Mouse (Mus musculus): ENCODE data around the gene Fgd6. TPM values are rescaled to one million over a fixed set of nuclear protein-coding genes. Genes with fewer than 3 reads are reported as not detected.

Gene Fgd6
- 1 to 10 TPM in 2 of 3 experiments, under 1 TPM in 1; 0.50 to 1.6 (median 1.5) TPM for polyA plus RNA-seq (2017; shearing (Covaris generic))

DNA sequence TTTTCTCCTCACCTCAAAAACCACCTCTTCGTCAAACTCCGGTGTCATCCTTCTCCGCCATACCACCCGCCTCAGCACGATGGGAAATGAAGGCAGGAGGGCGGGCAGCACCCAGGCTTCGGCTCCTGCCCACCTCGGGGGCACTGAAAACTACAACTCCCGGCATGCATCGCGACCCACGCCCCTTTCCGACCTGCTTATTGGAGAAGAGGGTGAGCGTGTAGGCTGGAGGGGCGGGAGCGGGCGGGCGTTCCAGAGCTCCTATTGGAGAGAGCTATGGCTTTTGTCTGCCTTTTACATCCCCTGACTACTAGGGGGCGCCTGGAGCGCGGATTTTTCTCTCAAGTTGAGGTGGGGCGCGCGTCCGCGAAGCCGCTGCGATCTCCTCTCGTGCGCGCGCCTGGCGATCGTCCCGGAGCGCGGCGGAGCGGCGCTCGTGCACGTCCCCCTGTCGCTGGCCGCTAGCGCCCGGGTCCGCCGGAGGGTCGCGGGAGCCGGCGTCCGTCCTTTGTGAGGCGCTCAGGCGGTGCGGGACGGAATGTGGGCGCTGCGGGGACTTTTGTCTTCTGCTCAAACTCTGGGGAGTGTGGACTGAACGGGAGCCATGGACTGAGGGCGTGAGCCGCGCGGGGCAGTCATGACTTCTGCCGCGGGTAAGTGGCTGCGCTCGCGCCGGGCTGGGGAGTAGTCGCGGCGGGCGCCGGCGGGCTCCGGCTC is at the start of gene Fgd6, which contains the start of gene Vezt:
TSS of gene Fgd6 (plus strand) at position 344 of the 717 bp plus-strand sequence.
TSS of gene Vezt (minus strand) at position 160 of the 717 bp plus-strand sequence.
- ATAC-seq = peak; percentile 86

DNA sequence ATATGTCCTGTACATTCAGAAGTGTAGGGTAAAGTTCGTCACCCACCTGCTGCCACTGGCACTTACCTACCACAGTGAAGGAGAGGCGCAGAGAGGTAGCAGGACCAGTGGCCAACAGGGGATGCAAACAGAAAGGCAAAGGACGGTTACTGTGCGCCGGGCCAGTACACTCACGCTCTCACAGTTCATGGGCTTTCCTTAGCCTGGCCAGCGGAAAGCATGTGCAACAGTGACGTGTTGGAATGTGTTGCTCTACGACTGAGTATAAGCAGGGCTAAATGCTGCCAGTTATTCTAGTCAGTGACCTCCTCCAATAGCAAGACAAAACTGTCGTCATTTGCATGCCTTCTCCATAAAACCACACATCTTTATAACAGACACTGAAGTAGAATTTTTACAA is 41.7 kb upstream of the Fgd6 start:
- ATAC-seq = no peak

GRCm38 (mm10) chr10:93995100-93995499 is 40.7 kb upstream of the Fgd6 start:
- no peak for ATAC-seq

DNA sequence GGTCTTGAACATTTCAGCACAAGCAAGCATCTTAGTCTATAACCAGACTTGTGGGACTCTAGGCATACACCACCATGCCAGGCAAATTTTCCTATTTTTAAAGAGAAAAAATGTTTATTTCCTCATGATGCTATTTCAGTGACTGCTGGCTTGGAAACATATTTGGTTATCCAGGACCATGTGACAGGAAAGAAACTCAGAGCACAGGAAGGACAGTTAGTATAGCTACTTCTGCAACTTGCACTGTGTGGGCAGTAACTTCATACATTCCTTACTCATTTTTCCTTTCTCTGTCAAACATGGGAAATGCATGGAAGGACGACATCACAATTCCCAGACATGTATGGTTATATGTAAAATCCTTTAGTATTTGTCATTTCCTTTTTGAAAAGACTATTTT is 36.4 kb upstream of the Fgd6 start:
- ATAC-seq = no peak

DNA sequence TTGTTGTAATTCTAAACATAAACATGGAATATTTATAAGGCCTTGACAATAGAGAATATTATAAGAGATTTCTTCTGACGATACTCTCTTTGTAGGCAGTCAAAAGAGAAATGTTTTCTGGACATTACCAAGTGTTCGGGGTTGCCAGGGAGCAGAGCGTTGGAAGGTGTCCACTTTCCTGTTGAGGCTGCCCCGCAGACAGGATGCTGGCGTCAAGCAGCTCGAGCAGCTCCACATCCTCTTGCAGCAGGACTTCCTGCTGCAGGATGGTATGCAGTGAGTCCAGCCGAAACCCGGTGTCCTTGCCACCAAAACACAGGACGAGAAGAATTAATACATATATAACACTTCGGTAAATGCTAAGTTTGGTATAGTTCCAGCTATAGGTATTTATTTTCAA is 35.6 kb upstream of the Fgd6 start:
- no peak for ATAC-seq

GRCm38 (mm10) chr10:94008356-94008755 is 27.4 kb upstream of the Fgd6 start:
- ATAC-seq = no peak

DNA sequence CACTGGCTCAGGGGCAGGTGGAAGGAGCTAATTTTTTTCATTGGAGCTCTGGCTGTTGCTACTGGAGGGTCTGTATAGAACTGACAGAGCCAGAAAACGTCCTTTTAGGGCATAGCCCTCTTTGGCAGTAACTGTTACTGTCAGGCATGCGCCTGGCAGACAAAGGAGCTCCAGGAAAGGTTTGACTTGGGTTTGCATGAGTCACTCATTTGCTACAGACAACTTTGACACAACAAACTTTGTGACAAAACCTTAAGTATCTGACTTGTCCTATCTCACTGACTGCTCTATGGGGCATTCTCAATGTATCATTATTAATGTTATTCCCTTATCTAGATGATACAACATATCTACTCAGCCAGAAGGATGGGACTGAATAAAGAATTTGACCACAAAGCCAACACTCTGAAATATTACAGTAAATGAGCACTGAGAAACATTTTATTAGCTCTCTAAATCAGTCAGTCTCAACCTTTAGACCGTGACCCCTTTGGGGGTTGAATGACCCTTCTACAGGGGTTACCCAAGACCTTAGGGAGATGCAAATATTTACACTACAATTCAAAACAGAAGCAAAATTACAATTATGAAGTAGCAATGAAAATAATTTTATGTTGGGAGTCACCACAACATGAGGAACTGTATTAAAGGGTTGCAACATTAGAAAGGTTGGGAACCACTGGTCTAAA is 25.7 kb upstream of the Fgd6 start:
- no peak for ATAC-seq

DNA sequence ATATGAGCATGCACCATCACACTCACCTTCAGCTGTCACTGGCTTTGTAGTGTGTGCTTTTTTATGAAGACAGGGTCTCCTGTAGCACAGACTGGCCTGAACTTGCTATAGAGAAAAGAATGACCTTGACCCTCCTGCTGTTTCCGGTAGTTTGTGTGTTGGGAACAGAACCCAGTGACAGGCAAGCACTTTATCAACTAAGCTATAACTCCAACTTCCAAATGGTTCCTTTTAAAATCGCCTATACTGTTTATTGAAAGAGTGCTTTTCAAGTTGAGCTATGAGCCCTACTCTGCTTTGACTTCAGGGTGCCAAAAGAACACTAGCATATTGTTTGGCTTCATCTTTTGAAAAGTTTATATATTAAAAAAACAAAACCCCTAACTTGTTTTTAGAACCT is 24.8 kb upstream of the Fgd6 start:
- no peak for ATAC-seq

- peak; percentile 75 for ATAC-seq
Measured at GRCm38 (mm10) chr10:94013196-94013595, 22.6 kb upstream of the Fgd6 start.

DNA sequence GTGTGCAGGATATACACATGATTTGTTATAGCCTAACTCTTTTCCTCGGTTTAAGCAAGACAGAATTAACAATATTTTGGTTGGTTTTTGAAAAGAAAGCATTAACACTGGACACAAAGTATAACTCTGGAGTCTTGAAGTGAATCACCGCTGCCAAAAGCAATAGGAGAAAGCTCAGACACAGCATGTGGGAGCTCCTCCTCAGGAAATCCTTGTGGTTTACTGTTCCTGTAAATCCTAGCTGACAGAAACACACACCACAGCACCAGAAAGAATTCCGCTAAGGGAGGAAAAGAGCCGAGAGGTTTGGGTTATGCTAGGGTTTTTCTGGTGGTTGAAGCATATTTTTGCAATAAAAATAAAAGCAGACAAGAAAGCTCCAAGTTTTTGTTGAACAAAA is 21.6 kb upstream of the Fgd6 start:
- ATAC-seq = no peak

GRCm38 (mm10) chr10:94017455-94017854 is 18.3 kb upstream of the Fgd6 start:
- ATAC-seq = no peak

DNA sequence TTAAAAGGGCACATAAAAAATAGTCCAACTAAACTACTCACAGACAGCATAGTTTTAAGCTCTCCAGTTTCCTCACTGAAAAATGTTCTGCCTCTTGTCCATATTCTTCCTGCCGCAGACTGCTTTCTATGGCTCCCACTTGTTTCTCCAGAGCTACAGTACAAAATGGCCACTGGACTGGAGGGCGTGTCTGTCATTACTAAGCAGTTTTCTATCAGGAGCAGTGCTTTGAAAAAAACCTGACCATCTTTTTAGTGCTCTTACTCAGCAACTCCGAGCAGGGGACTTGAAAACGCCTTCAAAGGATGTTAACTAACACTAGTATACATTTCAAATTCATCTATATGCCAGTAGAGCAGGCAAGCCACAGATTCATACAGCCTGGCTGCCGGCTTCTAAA is 15.2 kb upstream of the Fgd6 start:
- peak; percentile 43 for ATAC-seq

DNA sequence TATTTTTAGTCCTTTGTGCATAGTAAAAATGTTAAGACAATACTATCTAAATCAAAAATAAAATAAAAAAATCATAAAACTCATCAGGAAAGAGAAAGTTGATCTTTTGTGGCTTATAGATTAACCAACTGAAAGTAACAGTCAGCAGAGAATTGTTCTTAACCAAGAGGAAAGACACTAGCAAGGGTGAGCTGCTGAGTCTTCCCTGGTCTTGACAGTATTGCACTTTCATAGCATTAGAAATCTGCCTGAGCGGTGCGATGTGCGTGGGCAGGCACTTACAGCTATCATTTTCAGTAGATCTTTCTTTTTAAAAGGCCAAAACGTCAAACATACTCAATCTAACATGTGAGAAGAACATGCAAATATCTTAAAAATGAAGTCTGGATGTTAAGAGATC is 14.7 kb upstream of the Fgd6 start:
- peak; percentile 71 for ATAC-seq

GRCm38 (mm10) chr10:94025079-94025478 is 10.7 kb upstream of the Fgd6 start:
- ATAC-seq = no peak

- ATAC-seq = no peak
Measured at GRCm38 (mm10) chr10:94028493-94028892, 7.3 kb upstream of the Fgd6 start.

- ATAC-seq = no peak
Measured at GRCm38 (mm10) chr10:94031164-94031563, 4.6 kb upstream of the Fgd6 start.

DNA sequence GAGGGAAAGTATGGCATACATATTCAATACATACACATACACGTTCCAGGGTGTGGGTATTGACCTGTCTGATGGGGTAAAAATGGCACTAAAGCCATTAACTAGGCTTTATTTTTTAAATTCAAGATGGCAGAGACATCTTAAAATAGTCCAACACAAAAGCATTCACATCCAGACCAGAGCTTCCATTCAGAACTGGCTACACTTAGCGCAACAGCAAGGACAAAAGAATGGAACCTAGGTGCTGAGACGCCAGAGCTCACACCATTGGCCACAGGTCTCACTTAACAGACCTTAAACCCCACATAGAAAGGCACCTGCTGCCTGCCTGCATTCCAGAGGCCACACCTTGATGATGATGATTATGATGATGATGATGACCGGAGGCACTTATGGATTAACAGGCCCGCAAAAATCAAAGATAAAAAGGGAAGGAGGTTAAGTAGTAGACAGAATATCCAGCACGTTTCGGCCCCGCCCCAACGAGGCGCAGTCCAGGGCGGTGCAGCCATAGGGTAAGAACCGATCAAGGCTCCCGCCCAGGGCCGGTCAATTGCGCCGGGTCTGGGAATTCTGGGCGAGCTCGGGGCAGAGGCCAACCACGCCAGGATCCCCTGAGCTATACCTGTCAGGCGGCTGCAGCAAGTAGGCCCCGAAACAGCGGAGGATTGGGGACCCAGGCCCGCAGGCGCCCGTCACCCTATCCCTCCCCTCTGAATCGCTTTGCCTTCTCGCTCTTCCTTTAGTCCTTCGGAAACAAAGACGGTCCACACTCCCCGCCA is 734 bp upstream of the Fgd6 start:
- ATAC-seq = peak; percentile 14

GRCm38 (mm10) chr10:94036375-94036758 is 566 bp downstream of the Fgd6 start:
- ATAC-seq = peak; percentile 4

DNA sequence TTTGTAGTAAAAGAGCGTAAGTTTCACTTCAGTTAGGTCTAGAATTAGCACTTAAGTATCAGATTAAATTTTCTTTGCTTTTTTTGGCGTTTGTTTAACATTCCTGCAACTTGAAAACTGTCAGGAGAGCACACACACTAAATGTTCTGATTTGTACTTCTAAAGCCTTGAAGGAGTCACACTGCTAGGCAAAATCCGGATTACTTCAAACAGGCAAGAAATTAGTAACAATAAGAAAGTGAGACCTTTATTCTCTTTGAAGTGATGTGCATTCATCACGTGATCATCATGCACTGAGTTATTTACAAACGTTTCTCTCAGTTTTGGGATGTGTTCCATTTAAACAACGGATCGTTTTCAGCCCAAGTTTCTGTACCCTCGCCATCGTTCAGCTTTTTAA is 1.4 kb downstream of the Fgd6 start:
- ATAC-seq = no peak

DNA sequence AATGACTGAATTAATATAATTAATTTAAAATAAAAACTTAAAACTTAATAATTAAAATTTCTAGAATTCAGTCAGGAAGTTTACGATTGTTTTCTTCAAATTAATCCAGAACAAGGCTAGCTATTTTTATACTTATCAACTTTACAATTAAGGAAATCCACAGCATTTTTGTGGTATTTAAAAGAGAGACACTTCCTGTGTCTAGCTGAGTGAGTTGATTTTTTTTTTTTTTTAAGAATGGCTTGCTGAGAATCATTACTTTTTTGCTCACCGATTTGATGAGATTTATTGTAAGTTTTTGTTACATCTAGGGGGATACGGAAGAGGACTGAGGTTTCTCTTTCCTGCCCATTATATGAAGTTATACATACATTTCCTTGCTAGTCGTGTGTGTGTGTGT is 1.8 kb downstream of the Fgd6 start:
- ATAC-seq = no peak

DNA sequence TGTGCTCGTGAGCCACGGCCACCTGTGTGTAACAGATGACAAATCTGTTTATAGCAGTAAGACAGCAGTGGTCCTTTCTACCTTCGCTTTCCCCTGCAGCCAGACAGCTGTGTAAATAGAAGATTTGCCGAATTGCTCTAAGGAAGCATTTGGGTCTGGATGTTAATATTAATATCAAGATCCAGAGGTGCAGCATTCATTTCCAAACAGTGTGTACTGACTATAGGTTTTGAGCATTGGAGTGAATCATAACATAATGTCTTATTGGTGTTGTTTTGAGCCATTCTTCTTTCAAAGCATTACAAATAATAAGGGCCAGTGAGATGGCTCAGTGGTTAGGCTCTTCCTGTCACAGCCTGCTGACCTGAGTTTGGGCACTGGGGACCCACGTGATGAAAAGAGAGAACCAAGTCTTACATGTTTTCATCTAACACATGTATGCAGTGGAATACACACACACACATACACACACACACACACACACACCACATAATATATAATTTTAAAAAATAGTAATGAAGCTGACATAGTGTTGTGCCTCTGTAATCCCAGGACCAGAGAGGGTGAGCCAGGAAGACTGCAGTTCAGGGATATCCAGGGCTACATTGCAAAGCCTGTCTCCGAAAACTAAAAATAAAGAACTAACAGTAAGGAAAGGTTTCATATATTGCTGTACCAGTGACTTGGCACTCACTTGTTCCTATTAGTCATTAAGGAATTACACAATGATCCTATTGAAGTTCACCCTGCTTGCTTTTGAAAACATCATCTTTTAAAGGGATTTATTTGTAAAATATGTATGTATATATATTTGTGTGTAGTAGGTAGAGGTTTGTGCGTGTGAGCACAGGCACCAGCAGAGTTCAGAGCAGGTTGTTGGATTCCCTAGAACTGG is 2.8 kb downstream of the Fgd6 start:
- ATAC-seq = no peak

DNA sequence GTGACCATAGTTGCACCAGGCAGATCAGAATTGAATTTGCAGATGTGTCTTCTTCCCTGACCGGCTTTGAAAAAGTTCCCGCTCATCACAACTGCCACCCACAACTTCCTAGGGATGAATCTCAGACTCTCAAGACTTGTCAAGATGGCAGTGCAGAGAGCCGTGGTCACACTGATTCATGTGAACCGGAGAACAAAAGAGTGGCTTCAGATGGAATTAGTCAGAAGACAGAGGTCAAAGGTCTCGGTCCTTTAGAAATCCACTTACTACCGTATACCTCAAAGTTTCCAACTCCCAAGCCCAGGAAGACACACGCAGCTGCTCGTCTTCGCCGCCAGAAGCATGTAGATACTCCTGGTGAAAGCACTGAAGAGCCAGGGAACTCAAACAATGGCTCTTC is 8.1 kb downstream of the Fgd6 start:
- ATAC-seq = no peak
